In the genomic region with DNA sequence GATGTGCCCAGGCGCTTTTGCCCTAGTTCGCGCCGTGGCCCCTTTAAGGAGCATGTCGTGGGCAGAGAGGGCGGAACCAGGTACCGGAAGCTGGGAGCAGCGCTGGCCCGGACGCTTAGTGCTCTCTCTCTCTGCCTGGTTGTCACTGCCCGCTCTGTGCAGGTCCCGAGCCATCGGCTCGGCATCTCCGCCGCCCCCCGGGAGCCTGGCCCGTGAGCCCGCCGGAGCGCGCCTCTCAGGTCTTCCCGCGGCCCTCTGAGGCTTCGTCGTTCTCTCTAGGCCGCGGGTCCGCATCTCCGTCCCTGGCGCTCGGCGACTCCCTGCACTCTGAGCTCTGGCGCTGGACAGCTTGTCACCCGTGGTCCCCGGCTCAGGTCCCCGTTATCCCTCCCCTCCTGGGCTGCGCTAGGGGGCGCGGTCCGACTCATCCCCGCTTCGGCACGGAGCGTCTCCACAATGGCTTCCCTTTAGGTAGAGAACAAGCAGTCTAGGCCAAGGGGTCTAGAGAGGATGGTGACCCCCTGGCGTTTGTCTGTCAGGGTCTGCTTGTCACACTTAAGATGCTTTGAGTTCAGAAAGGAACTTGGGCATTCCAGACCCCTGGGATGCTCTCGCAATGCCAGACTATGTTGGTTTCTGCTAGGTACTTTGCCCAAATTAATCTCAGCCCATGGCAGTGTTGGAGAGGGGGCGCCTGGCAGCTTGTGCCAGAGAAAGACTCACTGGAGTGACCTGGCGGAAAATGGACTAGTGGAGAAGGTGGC, we compare ENCODE assay signal across 8 mouse cellular contexts. TPM values are rescaled to one million over a fixed set of nuclear protein-coding genes. Genes with fewer than 3 reads are reported as not detected.
A peak's percentile ranks its signal among the peaks of the same experiment; 100 is the strongest.
DNase-seq lines count a peak whose midpoint lies in the region; ATAC-seq lines count a peak whose summit lies in the region.

A gene (plus strand): TSS at position 83 of the 764 bp plus-strand sequence.

- intact Hi-C loops in gastrocnemius, postnatal 14 days (cut with DNase I; ENCODE audit: low total_unique reads), result no loop called here
- intact Hi-C loops in left cerebral cortex, postnatal 10 days (cut with DNase I), result no loop called here

- ATAC-seq in inflammation-experienced regulatory T-cells, adult 6 months, result peak; percentile 98
- ATAC-seq in megakaryocyte progenitor cell, adult 5-6 weeks (replicated peaks; ENCODE audit: poor library complexity), result peak; percentile 98

- DNase-seq in adrenal gland, adult (ENCODE audit: inconsistent age in 2 of 2, low spot score in 1 of 2), result peak; percentile 88 to 95
- DNase-seq in embryo, embryonic 10 days (ENCODE audit: low spot score), result peak; percentile 94
- DNase-seq in gastrocnemius, postnatal 14 days, result peak; percentile 78
- DNase-seq in left cerebral cortex, postnatal 10 days (ENCODE audit: extremely low spot score in 1 of 2, low spot score in 2 of 2), result peak; percentile 66 to 85
- peak; percentile 77 for DNase-seq in right cerebral cortex, postnatal 14 days
- DNase-seq in urinary bladder, postnatal 4 days (ENCODE audit: low spot score in 2 of 2), result peak; percentile 61 to 74

RNA-seq across cellular contexts. Expression of the gene that starts here (rescaled TPM):
- total RNA-seq in gastrocnemius, postnatal 14 days (2021), result 1 to 10 TPM; 7.0 to 7.7 TPM
- 10 to 100 TPM; 23.2 to 43.1 (median 30.5) TPM for polyA plus RNA-seq in inflammation-experienced regulatory T-cells, adult 6 months (2017; shearing (Covaris generic))
- total RNA-seq in left cerebral cortex, postnatal 10 days (2021), result 10 to 100 TPM; 24.2 to 29.8 TPM
- 7.5 and 7.6 TPM in 2 replicates for total RNA-seq in megakaryocyte progenitor cell, adult 5-6 weeks (2015)
- 5.6 and 7.3 TPM in 2 replicates for total RNA-seq in megakaryocyte progenitor cell, adult 5-6 weeks (2017)

Comparison
In these comparisons a context has a peak if more than half of its experiments do, and no peak if none do; other contexts are left out.
1. Peak in every context shown above with its lines: DNase-seq and ATAC-seq.